Mouse (Mus musculus): ENCODE measurements around the gene Cdh23. TPM values are rescaled to one million over a fixed set of nuclear protein-coding genes. Genes with fewer than 3 reads are reported as not detected.

Gene Cdh23
- polyA plus RNA-seq, 2 experiments from 2014 or later = 4.0 to 5.5 TPM

DNA sequence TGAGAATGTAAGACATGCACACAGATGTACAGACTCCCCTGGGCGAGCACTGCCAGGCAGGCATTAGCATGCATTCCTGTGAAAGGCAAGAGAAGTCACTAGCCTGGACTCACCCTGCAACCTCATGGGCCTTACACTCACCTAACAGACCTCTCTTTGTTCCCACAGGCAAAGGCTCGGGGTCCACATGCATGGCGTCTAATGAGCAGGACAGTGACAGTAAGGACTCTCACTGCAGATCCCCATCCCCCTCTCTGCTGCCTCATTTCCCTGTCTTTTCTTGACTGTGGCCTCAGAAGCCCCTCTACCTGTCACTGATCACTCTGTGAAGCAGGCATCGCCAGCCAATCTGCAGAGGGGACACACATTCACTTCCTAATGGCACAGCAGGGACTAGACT, 337.5 kb downstream of the Cdh23 start:
- ATAC-seq = no peak

DNA sequence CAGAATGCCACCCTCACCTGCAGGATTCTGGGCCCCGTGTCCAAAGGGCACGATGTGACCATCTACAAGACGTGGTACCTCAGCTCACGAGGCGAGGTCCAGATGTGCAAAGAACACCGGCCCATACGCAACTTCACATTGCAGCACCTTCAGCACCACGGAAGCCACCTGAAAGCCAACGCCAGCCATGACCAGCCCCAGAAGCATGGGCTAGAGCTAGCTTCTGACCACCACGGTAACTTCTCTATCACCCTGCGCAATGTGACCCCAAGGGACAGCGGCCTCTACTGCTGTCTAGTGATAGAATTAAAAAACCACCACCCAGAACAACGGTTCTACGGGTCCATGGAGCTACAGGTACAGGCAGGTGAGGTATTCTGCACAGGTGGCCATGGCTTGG, 338.4 kb downstream of the Cdh23 start:
- no peak for ATAC-seq

DNA sequence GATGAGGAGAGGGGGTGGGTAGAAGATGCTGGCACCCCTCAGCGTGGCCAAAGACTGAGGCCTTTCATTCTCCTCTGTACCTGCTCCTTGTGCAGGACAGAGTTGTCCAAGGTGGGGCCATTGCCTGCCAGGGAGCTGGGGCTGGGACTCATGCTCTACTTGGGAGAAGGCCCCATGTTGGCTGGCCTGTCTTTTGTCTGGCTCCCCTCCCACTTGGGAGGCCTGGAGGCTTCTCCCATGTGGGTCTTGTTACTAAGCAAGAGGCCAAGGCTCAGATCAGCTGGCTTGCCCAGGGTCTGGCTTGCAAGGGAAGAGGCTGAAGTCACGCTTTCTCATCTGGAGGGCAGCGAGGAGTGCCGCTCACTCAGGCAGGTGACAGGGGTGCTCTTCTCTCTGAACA, 338.8 kb downstream of the Cdh23 start:
- no peak for ATAC-seq

GRCm38 (mm10) chr10:60354881-60355677, 341.2 kb downstream of the Cdh23 start:
- no peak for ATAC-seq

DNA sequence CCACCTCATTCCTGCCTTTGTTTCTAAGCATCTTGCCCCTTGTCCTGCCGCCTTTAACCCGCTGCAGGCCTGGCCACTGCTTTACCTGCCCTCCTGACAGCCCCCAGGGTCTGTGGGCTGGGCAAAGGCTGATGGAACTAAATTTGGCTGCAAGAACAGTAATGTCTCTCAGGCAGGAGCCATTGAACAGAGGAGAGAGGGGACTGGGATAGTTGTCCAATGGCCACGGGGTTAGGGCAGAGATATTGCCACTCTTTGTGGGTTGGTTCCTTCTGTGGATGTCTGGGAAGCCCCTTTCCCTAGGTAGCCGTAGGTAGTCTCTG, 342.3 kb downstream of the Cdh23 start:
- ATAC-seq = no peak

DNA sequence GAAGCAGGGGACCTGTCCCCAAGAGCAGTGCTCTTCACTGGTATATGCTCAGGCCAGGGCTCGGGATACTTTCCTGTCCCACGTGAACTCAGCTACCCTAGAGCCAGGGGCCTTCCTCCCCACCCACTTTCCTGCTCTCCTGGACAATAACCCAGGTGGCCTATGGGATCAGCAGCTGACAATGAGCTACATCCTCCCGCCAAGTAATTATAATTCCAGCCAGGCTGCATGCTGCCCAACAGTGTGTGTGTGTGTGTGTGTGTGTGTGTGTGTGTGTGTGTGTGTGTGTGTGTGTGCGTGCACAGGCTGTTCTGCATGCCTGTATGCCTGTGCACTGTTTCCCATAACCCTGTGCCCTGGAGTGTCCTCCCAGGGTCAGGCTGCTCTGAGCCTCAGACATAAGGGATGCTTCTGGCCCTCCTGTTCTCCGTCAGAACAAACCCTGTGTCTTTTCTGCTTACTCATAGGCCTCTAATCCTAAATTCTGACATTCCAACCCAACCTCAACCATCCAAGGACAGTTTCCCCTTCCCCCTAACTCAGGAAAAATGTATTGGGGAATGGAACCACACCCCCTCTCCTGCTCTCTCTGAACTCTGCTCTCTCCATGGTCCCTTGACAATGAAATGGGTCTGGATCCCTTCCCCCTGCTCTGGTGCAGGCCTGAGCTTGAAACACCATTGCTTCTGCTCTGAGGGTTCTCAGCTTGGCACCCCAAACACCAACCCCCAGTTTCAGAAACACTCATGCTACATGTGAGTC, 342.9 kb downstream of the Cdh23 start:
- ATAC-seq = no peak

DNA sequence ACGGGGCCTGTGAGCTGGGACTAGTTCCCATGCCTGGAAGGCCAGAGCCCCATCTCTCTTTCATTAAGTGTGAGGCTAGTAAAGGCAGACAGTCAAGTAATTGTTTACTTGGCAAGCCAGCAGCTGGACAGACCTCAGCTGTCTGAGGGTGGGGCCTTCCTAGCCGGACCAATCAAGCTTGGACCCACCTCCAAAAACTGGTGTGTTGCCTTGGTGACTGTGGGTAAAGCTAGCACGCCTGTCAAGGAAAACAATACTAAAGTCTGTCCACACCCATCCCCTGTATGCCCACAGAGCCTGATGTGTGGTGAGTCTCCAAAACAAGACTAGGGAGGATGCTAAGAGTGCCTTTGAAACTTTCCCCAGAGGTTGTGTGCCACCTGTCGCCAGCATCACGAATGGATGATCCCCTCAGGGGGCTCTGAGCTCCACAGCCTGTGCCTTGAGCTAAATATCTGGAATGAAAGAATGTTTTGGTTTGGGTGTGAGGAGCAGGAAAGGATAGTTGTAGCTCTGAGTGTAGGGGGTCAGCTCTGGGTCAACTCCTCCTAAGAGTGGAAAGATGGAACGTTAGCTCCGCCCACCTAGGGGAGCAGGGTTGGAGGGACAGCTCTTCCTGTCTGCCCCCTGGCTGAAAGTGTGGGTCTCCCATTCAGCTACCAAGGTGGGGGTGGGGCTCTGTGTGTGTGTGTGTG, 344.4 kb downstream of the Cdh23 start:
- ATAC-seq = peak; percentile 70

DNA sequence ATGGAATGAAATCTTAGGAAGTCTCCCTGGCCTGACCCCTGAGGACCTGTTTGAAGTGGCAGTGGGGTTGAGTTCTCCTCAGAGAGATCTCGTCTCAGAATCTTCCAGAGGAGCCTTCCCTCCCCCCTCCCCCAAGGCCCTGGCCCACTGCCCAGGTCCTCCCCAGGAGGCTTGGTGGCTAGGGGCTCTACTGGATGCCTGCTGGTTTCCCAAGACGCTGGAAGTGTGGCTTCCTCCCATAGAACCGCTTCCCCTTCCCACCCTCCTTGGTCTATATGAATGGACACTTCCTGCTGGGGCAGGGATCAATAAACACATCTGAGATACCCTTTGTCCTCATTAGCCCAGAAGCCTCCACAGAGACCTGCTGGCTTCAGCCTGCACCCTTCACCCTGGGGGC, 345.0 kb downstream of the Cdh23 start:
- no peak for ATAC-seq

GRCm38 (mm10) chr10:60350805-60351167, 345.5 kb downstream of the Cdh23 start:
- ATAC-seq = peak; percentile 45

DNA sequence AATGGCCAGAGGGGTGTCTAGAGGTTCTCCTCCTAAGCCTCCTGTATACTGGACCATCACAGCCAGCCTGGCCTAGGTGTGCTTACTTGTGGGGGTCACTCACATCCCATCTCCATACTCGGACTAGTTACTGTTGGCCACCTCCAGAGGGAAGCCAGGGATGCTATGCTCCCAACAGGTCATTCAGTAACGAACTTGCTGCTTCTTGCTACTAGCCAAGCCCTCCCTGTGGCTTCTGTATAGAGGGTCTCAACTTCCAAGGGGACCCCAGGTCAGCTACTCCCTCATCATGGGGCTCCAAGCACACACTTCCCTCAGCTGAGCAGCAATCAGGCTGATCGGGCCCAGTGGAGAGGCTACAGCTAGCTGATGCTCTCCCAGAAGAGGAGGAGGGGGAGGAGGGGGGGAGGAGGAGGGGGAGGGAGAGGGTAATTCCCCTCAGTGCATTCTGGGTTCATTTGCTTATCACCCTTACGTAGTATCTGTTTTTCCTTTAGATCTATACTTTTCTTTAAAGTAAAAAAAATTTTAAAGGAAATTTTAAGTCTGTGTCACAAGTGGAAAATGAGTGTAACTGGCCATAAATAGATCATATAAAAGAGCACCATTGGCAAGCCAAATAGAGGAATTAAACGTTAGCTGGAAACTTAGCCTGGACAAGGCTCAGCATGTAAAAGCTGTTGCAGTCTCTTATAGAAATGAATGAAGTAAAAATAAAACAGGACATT, 346.0 kb downstream of the Cdh23 start:
- ATAC-seq = peak; percentile 14

DNA sequence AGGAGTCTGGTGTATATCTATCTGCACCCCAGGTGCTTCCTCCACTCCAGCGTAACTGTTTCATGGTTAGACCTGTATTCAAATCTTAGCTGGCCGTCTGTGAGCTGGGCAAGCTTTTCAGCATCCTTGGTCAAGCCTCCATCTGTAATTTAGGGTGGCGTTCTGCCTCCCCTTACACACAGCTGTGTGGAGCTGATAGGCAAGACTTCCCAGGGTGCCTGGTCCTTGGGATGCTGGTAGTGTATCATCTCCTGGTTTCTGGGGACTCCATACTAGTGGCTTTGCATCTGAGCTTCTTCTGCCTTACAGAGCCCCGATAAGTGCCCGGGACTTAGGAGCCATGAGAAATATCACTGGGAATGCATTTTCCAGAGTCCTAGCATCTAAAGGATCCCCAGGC, 346.6 kb downstream of the Cdh23 start:
- ATAC-seq = no peak

GRCm38 (mm10) chr10:60349056-60349455, 347.2 kb downstream of the Cdh23 start:
- ATAC-seq = no peak

DNA sequence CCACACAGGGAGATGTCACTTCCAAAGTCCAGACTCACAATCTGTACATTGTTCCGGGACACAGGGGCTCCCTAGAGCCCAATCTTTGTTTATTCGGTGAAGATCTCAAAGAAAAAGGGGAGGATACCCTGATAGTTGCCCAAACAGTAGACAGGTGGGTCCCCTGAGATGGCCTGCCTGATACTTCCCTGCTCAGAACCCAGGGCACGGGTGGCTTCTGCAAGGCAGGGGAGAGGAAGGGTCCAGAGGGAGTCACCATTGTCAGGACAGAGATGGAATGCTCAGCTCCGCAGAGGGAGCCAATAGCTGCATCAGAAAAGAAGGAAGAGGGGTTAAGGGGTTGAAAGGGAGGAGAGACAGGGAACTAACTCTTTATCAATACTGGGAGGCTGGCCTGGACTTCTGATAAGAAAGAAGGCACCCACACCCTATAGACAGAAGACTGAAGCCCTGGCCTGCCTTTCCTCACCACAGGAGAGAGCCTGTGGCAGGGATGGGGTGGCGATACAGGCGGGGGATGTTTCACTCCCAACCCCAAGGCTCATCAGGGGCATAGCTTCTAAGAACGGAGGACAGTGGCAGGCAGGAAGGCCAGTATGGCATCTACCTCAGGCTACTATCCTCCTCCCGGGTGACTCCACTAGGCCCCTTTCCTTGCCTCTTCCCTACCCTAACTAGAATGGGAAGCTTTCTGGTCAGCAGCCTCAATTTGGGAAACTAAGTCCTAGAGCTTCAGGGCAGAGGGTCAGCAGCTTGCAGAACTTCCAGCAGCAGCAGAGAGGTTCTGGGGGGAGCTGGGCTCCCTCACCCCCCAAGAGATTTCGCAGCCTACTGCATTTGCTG, 348.3 kb downstream of the Cdh23 start:
- no peak for ATAC-seq

- ATAC-seq = peak; percentile 53
Observed at GRCm38 (mm10) chr10:60346701-60347405, 349.4 kb downstream of the Cdh23 start, which contains the start of gene Vsir. Gene Vsir (plus strand): TSS chr10:60346851.

- ATAC-seq = peak; percentile 9
Observed at GRCm38 (mm10) chr10:60346056-60346455, 350.2 kb downstream of the Cdh23 start.

DNA sequence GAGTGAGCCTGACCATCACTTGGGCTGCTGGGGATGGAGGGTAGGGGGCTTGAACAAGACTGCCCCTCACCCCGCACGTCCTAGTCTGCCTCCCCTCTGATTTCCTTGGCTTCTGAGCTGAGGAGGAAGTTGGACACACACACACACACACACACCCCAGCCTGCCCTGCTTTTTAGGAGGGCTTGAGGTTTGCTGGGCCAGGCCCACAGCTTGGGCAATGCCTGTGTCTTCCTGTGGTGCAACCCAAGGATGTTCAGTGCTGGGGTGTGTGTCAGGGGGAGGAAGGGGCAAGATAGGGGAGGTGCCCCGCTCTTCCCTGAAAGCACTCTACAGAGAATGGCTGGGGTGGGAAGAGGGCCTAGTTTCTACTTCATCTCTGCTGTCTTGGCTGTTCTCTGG, 352.2 kb downstream of the Cdh23 start:
- no peak for ATAC-seq

GRCm38 (mm10) chr10:60341528-60341927, 354.8 kb downstream of the Cdh23 start:
- ATAC-seq = no peak

DNA sequence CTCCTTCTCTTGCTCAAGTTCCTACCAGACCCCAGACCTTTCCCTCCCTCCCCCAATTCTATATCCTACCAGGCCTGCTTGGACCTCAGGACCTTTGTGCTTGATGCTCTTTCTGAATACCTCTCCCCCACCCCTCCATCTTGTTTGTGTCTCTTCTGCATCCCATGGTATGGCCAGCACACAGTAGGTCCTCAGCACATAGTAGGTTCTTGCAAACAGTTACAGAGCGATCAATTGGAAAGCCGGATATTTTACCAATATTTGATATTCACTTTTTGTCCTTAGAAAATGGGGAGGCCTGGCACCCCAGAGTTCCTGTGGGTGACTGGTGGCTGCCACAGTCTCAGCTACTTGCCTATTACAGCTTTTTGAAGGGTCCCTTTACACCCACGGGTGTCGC, 361.3 kb downstream of the Cdh23 start:
- no peak for ATAC-seq

DNA sequence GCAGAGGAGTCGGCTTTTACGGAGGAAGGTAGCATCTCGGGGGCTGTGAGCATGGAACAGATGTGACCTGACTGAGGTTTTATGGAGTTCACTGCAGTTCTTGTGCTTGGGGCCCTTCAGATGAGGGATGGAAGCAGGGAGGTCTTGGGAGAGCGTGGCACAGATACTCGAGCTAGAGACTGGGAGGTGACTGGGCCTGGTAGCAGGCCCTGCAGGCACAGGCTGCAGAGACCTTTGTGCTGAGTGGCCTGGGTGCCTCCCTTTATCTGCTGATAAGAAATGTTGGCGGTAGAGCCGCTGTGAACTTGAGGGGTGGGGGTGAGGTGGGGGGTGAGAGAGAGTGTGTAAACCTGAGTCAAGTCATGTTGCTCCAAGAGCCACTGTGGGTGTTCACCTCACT, 361.7 kb downstream of the Cdh23 start:
- ATAC-seq = no peak

DNA sequence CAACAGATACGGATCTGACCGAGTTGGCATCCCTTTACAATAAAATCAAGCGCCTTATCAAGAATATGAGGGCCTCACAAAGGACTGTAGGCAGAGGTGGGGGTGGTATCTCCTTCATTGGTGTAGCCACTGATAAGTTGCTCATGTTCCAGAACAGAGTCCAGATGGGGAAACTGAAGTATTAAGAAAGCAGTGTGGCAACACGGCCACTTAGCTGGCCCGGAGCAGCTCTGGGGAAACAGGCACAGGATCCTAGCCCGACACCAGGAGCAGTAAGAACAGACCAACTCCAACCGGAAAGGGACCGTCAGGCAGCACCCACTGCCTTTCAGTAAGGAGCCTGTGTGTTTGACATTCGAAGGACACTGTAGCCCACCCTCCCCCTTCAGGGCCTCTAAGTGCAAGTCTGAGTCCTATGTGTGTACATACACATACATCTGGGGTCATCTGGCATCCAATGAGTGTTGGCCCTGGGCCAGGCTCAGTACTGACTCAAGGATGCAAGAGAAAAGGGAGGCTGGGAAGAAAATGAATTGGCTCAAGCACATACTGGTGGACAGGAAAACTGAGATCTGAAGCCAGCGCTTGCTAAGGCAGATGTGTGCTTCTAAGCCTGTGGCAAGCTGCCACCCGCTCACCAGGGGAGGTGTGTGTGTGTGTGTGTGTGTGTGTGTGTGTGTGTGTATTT, 367.2 kb downstream of the Cdh23 start:
- ATAC-seq = no peak

- ATAC-seq = no peak
Observed at GRCm38 (mm10) chr10:60316166-60316565, 380.1 kb downstream of the Cdh23 start.
